Mouse (Mus musculus): Measurements from ENCODE around the gene Ciita.

The Ciita gene

DNA sequence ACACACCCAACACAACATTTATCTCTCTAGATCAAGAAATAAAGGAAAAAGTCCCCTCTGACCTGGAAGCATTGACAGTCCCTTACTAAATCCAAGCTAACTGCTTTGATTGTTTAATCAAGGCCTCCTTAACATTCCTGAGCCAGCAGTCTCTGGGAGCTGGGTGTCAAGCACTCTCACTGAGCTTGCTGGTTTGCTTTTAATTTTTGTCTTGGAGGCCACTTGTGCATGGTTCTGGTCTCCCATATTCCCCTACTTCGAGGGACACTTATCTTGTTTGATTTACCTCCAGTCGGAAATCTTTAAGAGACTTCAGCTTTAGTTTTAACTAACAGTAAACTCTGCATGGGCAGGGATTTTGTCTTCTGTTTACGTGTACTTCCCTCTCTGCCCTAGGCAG, 4.9 kb upstream of the Ciita start:
- DNase-seq: no peak

DNA sequence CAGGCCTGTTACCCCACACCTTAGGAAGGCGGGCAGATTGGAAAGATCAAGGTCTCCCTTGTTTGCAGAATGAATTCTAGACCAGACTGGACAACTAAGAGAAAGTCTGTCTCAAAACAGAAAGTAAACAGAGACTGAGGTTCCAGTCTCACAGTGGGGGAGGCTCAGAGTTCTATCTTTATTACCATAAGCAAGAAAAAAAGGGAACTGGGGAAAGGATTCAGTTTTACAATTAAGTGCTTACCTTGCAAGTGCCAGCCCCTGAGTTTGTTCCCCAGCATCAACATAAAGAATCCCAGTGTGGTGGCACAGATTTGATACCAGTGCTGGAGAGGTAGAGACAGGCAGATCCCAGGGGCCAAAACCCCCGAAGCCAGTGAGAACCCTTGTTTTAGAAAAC, 3.9 kb upstream of the Ciita start:
- DNase-seq: no peak

- peak; percentile 45 for DNase-seq
Measured at GRCm38 (mm10) chr16:10482343-10482742, 2.5 kb downstream of the Ciita start.

GRCm38 (mm10) chr16:10486993-10487392, 7.1 kb downstream of the Ciita start:
- DNase-seq: no peak

DNA sequence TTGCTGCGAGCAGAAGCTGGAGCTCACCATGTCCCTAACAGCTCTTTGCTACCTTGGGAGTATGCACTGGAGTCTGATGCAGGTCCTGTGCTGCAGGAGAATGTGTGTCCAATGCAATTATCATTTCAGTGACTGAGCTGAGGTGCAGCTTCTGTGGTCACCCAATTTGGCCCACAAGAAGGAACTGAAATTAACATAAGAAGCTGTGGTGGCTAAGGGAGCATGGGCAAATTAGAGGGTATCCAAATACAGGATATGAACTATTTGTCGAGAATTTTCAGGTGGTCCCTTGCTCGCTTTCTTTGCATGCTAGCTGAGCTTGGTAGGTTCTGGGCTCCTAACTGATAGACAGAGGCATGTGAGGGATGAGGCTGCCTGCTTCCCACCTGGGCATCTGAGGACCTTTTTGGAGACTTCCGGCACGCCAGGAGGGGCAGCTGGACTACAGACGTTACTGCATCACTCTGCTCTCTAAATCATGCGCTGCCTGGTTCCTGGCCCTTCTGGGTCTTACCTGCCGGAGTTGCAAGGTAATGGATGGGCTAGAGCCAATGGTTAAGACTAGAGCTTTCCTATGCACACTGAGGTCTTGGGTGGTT, 8.1 kb downstream of the Ciita start:
- DNase-seq: no peak

- DNase-seq: no peak
Measured at GRCm38 (mm10) chr16:10488769-10489481, 9.1 kb downstream of the Ciita start.

GRCm38 (mm10) chr16:10489483-10489882, 9.6 kb downstream of the Ciita start:
- DNase-seq: no peak

- no peak for DNase-seq
Measured at GRCm38 (mm10) chr16:10489904-10490457, 10.1 kb downstream of the Ciita start.

- DNase-seq: no peak
Measured at GRCm38 (mm10) chr16:10490503-10491150, 10.8 kb downstream of the Ciita start.

- DNase-seq: no peak
Measured at GRCm38 (mm10) chr16:10491716-10492115, 11.9 kb downstream of the Ciita start.

GRCm38 (mm10) chr16:10492587-10492986, 12.7 kb downstream of the Ciita start:
- DNase-seq: no peak

- peak; percentile 57 for DNase-seq
Measured at GRCm38 (mm10) chr16:10495824-10496298, 16.0 kb downstream of the Ciita start.

GRCm38 (mm10) chr16:10498096-10498602, 18.3 kb downstream of the Ciita start:
- DNase-seq: peak; percentile 67

- no peak for DNase-seq
Measured at GRCm38 (mm10) chr16:10499122-10499521, 19.3 kb downstream of the Ciita start.

DNA sequence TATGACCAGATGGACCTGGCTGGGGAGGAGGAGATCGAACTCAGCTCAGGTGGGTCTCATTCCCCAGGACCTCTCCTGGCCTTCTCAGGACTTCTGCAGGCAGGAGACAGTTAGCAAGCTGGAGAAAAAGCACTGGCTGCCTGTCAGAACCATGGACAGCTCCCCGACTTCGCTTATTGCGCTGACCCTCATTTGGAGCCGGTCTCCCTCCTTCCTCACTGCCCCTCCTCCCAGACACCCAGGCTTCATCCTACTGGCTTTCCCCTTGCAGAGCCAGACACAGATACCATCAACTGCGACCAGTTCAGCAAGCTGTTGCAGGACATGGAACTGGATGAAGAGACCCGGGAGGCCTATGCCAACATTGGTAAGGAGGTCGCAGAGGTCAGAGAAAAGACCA, 22.0 kb downstream of the Ciita start:
- DNase-seq: peak; percentile 67

GRCm38 (mm10) chr16:10503058-10503457, 23.2 kb downstream of the Ciita start:
- DNase-seq: no peak

DNA sequence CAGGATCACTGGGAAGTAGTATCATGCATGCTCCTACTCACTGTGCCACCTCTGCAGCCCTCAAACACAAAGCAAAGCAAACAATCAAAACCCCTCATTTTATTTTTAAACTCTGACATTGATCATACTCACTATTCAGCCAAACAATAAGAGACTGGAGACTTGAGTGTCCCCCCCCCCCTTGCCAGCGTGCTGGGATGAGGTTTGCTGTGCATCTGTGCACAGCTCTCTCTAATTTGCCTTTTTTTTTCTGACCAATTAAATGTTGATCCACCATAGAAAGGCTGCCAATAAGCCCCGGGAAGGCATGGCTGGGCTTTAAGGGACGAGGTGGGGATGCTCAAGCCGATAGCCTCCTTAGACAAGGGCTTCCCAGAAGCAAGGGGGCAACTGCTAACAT, 27.6 kb downstream of the Ciita start:
- DNase-seq: no peak

DNA sequence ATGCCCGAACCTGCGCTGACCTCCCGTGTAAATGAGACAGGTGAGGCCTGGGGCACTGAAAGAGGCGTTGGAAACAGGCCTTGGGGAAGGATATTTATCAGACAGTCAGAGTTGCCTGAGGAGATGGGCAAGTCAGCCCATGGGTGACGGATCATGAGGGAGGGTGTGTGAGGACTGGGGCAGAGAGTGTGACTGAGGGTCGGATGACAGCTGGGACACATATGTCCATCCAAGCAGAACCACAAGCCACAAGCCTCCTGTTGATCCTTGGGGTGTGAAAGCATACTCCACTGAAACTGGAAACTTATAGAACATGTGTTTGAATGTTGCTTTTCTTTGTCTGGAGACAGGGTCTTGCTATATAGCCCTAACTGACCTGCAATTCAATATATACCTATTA, 28.8 kb downstream of the Ciita start:
- DNase-seq: no peak

- DNase-seq: no peak
Measured at GRCm38 (mm10) chr16:10510477-10511133, 30.7 kb downstream of the Ciita start.

DNA sequence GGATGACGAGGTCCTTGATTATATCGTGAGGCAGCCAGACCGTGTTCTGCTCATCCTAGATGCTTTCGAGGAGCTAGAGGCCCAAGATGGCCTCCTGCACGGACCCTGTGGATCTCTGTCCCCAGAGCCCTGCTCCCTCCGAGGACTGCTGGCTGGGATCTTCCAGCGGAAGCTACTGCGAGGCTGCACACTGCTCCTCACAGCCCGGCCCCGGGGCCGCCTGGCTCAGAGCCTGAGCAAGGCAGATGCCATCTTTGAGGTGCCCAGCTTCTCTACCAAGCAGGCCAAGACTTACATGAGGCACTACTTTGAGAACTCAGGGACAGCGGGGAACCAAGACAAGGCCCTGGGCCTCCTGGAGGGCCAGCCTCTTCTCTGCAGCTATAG, 31.3 kb downstream of the Ciita start:
- DNase-seq: no peak

DNA sequence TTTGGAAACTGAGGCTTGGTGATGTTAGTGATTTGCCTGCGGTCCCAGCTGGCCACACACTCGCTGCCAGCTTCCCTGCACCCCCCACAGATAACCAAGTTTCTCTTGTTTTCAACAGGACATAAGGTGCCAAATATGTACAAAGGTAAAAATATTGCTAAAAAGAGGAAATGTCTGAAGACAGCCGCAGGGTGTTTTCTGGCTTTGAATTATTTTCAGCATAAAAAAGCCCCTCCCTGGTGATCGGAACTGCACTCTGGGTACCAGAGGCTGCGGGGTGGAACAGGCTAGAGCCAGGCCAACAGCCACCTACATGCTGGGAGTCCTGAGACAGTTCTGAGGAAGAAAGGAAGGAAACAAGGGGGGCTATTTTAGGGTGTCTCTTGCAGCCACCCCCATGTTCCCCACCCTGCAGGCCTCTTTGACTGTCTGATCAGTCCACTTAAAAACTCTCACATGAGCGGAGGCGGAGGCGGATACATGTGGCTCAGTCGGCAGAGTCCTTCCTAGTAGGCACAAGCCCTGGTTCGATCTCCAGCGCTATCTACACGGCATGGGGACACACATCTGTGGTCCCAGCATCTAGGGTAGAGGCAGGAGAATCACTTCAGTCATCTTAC, 36.2 kb downstream of the Ciita start:
- no peak for DNase-seq

DNA sequence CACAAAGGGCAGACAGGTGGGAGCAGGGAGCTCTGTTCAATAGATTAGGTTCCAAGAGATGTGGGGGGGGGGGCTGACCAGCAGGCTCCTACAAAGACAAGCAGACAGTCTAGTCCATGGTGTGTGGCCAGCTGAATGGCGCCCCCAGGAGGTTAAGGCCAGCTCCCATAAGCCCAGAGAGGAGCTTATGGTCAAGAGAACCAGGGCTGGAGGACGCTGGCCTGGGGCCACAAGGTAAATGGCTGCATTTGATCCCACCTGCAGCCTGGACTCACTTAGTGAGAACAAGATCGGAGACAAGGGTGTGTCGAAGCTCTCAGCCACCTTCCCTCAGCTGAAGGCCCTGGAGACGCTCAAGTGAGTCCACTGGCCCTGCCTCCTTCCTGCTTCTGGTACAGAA, 38.2 kb downstream of the Ciita start:
- no peak for DNase-seq

Data from kidney, postnatal 14 days (tissue).